Mouse (Mus musculus) limb, embryonic 15.5 days (tissue): ENCODE results near the gene Pard3b. TPM values are rescaled to one million over a fixed set of nuclear protein-coding genes. Genes with fewer than 3 reads are reported as not detected.
A peak's percentile ranks its signal among the peaks of the same experiment; 100 is the strongest.

Experiments
- ATAC-seq: fragments of 200-750 bp; cut with Nextera tagmentation; 2 replicates; pipeline ENCODE4 v1.8.0; 2017; ENCODE audit warnings: low read depth, moderate TSS enrichment; ENCODE audit not compliant: insufficient number of reproducible peaks, low FRiP score, low TSS enrichment
- H3K27ac ChIP-seq: fragments of 300-500 bp; sonication (generic); 2 replicates; pipeline ENCODE4 v1.5.1; 2015; ENCODE audit warnings: moderate library complexity, mild to moderate bottlenecking, inconsistent platforms
- H3K27me3 ChIP-seq: fragments of 300-500 bp; sonication (generic); 2 replicates; pipeline ENCODE4 v1.6.1; 2015; ENCODE audit warnings: inconsistent platforms
- H3K36me3 ChIP-seq: fragments of 300-500 bp; sonication (generic); 2 replicates; pipeline ENCODE4 v1.6.1; 2015; ENCODE audit warnings: inconsistent platforms
- H3K4me1 ChIP-seq: fragments of 300-500 bp; sonication (generic); 2 replicates; pipeline ENCODE4 v1.6.1; 2015; ENCODE audit warnings: inconsistent platforms
- H3K4me2 ChIP-seq: fragments of 300-500 bp; sonication (generic); 2 replicates; pipeline ENCODE4 v1.6.1; 2015; ENCODE audit warnings: mild to moderate bottlenecking, inconsistent platforms
- H3K4me3 ChIP-seq: fragments of 300-500 bp; sonication (generic); 2 replicates; pipeline ENCODE4 v1.5.1; 2015; ENCODE audit warnings: mild to moderate bottlenecking, inconsistent platforms
- H3K9ac ChIP-seq: fragments of 300-500 bp; sonication (generic); 2 replicates; pipeline ENCODE4 v1.6.1; 2015; ENCODE audit warnings: inconsistent platforms
- H3K9me3 ChIP-seq: fragments of 300-500 bp; sonication (generic); 2 replicates; pipeline ENCODE4 v1.6.1; 2016; ENCODE audit warnings: inconsistent platforms
- WGBS: fragments of 180-500 bp; shearing (Covaris S2); methylation state at CpG from one replicate; pipeline ENCODE4 v1.1.7; 2015; 5-methylcytosine and 5-hydroxymethylcytosine counted together
- polyA plus RNA-seq: library from polyadenylated mRNA; unstranded; fragments of >200 nt; fragmentation: Nextera tagmentation; extraction: Ambion mirVana; gene quantifications from 2 replicates; pipeline ENCODE4 v1.2.1, GENCODE M21; 2015

The Pard3b gene
- polyA plus RNA-seq, 1 experiment from 2014 or later: 17.6 TPM

GRCm38 (mm10) chr1:62422896-62423650 is 784.4 kb downstream of the Pard3b start:
- 80% methylated on average over 10 of the region's 10 CpGs for WGBS
- Histone ChIP-seq H3K4me3 (no peak overlapping the region), H3K27me3 (no peaks in the 10 kb centered on the region), H3K9me3 (no peaks in the 10 kb centered on the region), H3K36me3 (no peaks in the 10 kb centered on the region), H3K4me2 (no peak overlapping the region), H3K27ac (no peak overlapping the region), H3K4me1 (0 out of 2 replicates have a peak, but pooled peaks cover 2% of the 10 kb centered on the region), H3K9ac (no peak overlapping the region)
- no peak for ATAC-seq

- H3K4me2 ChIP-seq: no peak overlapping the region
- 84% methylated on average over 2 of the region's 2 CpGs for WGBS
- ATAC-seq: no peak
- no peaks in the 10 kb centered on the region for H3K9me3 ChIP-seq
- no peak overlapping the region for H3K4me3 ChIP-seq
- H3K36me3 ChIP-seq: no peaks in the 10 kb centered on the region
- no peaks in the 10 kb centered on the region for H3K27me3 ChIP-seq
- H3K27ac ChIP-seq: no peak overlapping the region
- no peak overlapping the region for H3K9ac ChIP-seq
- H3K4me1 ChIP-seq: 0 out of 2 replicates have a peak, but pooled peaks cover 2% of the 10 kb centered on the region
Observed at GRCm38 (mm10) chr1:62425369-62425768, 786.7 kb downstream of the Pard3b start.

GRCm38 (mm10) chr1:62428736-62429135 is 790.1 kb downstream of the Pard3b start:
- H3K4me1 ChIP-seq: no peaks in the 10 kb centered on the region
- no peak overlapping the region for H3K4me2 ChIP-seq
- ATAC-seq: no peak
- no peak overlapping the region for H3K9ac ChIP-seq
- no peaks in the 10 kb centered on the region for H3K27me3 ChIP-seq
- no peaks in the 10 kb centered on the region for H3K9me3 ChIP-seq
- no peak overlapping the region for H3K4me3 ChIP-seq
- no peaks in the 10 kb centered on the region for H3K36me3 ChIP-seq
- WGBS: 85% methylated on average over 6 of the region's 6 CpGs
- H3K27ac ChIP-seq: no peak overlapping the region

GRCm38 (mm10) chr1:62429333-62430182 is 790.9 kb downstream of the Pard3b start:
- ATAC-seq: no peak
- no peak overlapping the region for H3K4me2 ChIP-seq
- no peak overlapping the region for H3K9ac ChIP-seq
- H3K9me3 ChIP-seq: no peaks in the 10 kb centered on the region
- H3K4me1 ChIP-seq: no peaks in the 10 kb centered on the region
- H3K27ac ChIP-seq: no peak overlapping the region
- no peaks in the 10 kb centered on the region for H3K27me3 ChIP-seq
- H3K4me3 ChIP-seq: no peak overlapping the region
- no peaks in the 10 kb centered on the region for H3K36me3 ChIP-seq
- WGBS: 79% methylated on average over 17 of the region's 17 CpGs

- 82% methylated on average over 6 of the region's 6 CpGs for WGBS
- Histone ChIP-seq H3K4me1 (peaks cover 5% of the 10 kb centered on the region; the same call in 1 of the 2 replicates), H3K9me3 (no peaks in the 10 kb centered on the region), H3K9ac (no peak overlapping the region), H3K27ac (no peak overlapping the region), H3K36me3 (no peaks in the 10 kb centered on the region), H3K4me3 (no peak overlapping the region), H3K27me3 (no peaks in the 10 kb centered on the region), H3K4me2 (no peak overlapping the region)
- no peak for ATAC-seq
Observed at GRCm38 (mm10) chr1:62431054-62431453, 792.4 kb downstream of the Pard3b start.

GRCm38 (mm10) chr1:62433891-62434290 is 795.3 kb downstream of the Pard3b start:
- Histone ChIP-seq H3K36me3 (no peaks in the 10 kb centered on the region), H3K27me3 (no peaks in the 10 kb centered on the region), H3K9me3 (no peaks in the 10 kb centered on the region), H3K4me3 (no peak overlapping the region), H3K4me1 (peaks cover 5% of the 10 kb centered on the region; the same call in 1 of the 2 replicates), H3K27ac (no peak overlapping the region), H3K9ac (no peak overlapping the region), H3K4me2 (no peak overlapping the region)
- WGBS: 68% methylated on average over 5 of the region's 5 CpGs
- no peak for ATAC-seq

GRCm38 (mm10) chr1:62435844-62436243 is 797.2 kb downstream of the Pard3b start:
- Histone ChIP-seq H3K27ac (0 out of 2 replicates have a peak overlapping the region, but pooled peaks have one; percentile 2), H3K4me3 (no peak overlapping the region), H3K4me1 (peaks cover 5% of the 10 kb centered on the region; the same call in 1 of the 2 replicates), H3K9ac (no peak overlapping the region), H3K9me3 (no peaks in the 10 kb centered on the region), H3K36me3 (no peaks in the 10 kb centered on the region), H3K4me2 (no peak overlapping the region), H3K27me3 (no peaks in the 10 kb centered on the region)
- WGBS: 48% methylated on average over 9 of the region's 9 CpGs
- ATAC-seq: no peak

GRCm38 (mm10) chr1:62436304-62436703 is 797.7 kb downstream of the Pard3b start:
- H3K27me3 ChIP-seq: no peaks in the 10 kb centered on the region
- H3K27ac ChIP-seq: no peak overlapping the region
- no peaks in the 10 kb centered on the region for H3K9me3 ChIP-seq
- no peak overlapping the region for H3K4me3 ChIP-seq
- ATAC-seq: no peak
- WGBS: 43% methylated on average over 3 of the region's 3 CpGs
- no peak overlapping the region for H3K9ac ChIP-seq
- no peak overlapping the region for H3K4me2 ChIP-seq
- no peaks in the 10 kb centered on the region for H3K36me3 ChIP-seq
- peaks cover 5% of the 10 kb centered on the region; the same call in 1 of the 2 replicates for H3K4me1 ChIP-seq

- WGBS: 55% methylated on average over 3 of the region's 3 CpGs
- Histone ChIP-seq H3K9me3 (no peaks in the 10 kb centered on the region), H3K27me3 (no peaks in the 10 kb centered on the region), H3K4me1 (peaks cover 5% of the 10 kb centered on the region; the same call in 1 of the 2 replicates), H3K27ac (no peak overlapping the region), H3K36me3 (no peaks in the 10 kb centered on the region), H3K4me3 (no peak overlapping the region), H3K9ac (no peak overlapping the region), H3K4me2 (no peak overlapping the region)
- no peak for ATAC-seq
Observed at GRCm38 (mm10) chr1:62437493-62437892, 798.9 kb downstream of the Pard3b start.

- Histone ChIP-seq H3K4me1 (peaks cover 6% of the 10 kb centered on the region), H3K36me3 (no peaks in the 10 kb centered on the region), H3K4me3 (no peak overlapping the region), H3K4me2 (no peak overlapping the region), H3K27ac (0 out of 2 replicates have a peak overlapping the region, but pooled peaks have one; percentile 14), H3K9ac (no peak overlapping the region), H3K27me3 (no peaks in the 10 kb centered on the region), H3K9me3 (no peaks in the 10 kb centered on the region)
- 0 out of 2 replicates have a peak, but pooled peaks have one; percentile 35 for ATAC-seq
- 74% methylated on average over 3 of the region's 3 CpGs for WGBS
Observed at GRCm38 (mm10) chr1:62444406-62444805, 805.8 kb downstream of the Pard3b start.

GRCm38 (mm10) chr1:62446818-62447217 is 808.2 kb downstream of the Pard3b start:
- Histone ChIP-seq H3K4me2 (no peak overlapping the region), H3K9ac (no peak overlapping the region), H3K27me3 (no peaks in the 10 kb centered on the region), H3K4me3 (no peak overlapping the region), H3K4me1 (peaks cover 10% of the 10 kb centered on the region), H3K36me3 (no peaks in the 10 kb centered on the region), H3K27ac (no peak overlapping the region), H3K9me3 (no peaks in the 10 kb centered on the region)
- no peak for ATAC-seq
- 20% methylated on average over 1 of the region's 1 CpGs for WGBS
